Mouse (Mus musculus): ENCODE measurements at regions not wholly inside any gene's neighbourhood (a gene's known extent, or its start where the extent isn't known, plus 50 kb on each side); places are given as distances from the start of the nearest gene placed in this dataset.

- no peak overlapping the region for H3K27ac ChIP-seq
- H3K9ac ChIP-seq (replicated peaks): no peak overlapping the region
- no peaks in the 10 kb centered on the region for H3K36me3 ChIP-seq (replicated peaks; ENCODE audit: control insufficient read depth, insufficient read depth, low read depth)
- WGBS (ENCODE audit: insufficient replicate concordance): 57% methylated on average over 5 of the region's 5 CpGs
- no peak overlapping the region for H3K4me2 ChIP-seq (ENCODE audit: low read depth)
- ATAC-seq (ENCODE audit: insufficient read depth): no peak
- TF ChIP-seq EP300 (IDR thresholded peaks at IDR 0.05; ENCODE audit: low read depth): no peak
- TF ChIP-seq CTCF (IDR thresholded peaks at IDR 0.05; ENCODE audit: low read depth): no peak
- no peak overlapping the region for H3K4me3 ChIP-seq (ENCODE audit: insufficient read depth in 1 of 2, low read depth in 2 of 2, low read length in 2 of 2)
- no peak for DNase-seq (ENCODE audit: low read depth in 3 of 3, low spot score in 3 of 3)
- no peaks in the 10 kb centered on the region for H3K4me1 ChIP-seq (replicated peaks; ENCODE audit: control insufficient read depth in 2 of 2, insufficient read depth in 2 of 2, low read length in 1 of 2)
- no peaks in the 10 kb centered on the region for H3K27me3 ChIP-seq (ENCODE audit: control insufficient read depth, insufficient read depth, low read length)
- H3K9me3 ChIP-seq (ENCODE audit: control insufficient read depth, low read length): no peaks in the 10 kb centered on the region
Observed at GRCm38 (mm10) chr3:57919390-57920089, 71.7 kb upstream of the Pfn2 start.

DNA sequence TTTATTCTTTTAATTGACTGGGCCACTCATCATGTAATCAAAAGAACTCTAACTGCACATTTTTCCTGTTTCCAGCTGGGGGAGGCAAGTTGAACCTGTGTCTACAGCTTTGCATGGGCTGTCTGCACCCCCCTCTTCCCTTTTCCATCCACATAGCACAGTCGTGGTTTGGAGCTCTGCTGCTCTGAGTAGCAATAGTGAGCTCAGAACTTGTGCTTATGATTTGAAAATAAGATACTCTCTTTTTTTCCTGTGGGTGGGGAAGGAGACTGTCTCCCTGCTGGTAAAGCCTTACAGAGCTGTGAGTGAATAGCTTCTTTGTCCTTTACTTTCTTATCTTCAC lies 72.2 kb upstream of the Pfn2 start:
- Histone ChIP-seq H3K4me3 (ENCODE audit: insufficient read depth in 1 of 2, low read depth in 2 of 2, low read length in 2 of 2) (no peak overlapping the region), H3K36me3 (replicated peaks; ENCODE audit: control insufficient read depth, insufficient read depth, low read depth) (no peaks in the 10 kb centered on the region), H3K27ac (no peak overlapping the region), H3K27me3 (ENCODE audit: control insufficient read depth, insufficient read depth, low read length) (no peaks in the 10 kb centered on the region), H3K9ac (replicated peaks) (no peak overlapping the region), H3K4me2 (ENCODE audit: low read depth) (no peak overlapping the region), H3K9me3 (ENCODE audit: control insufficient read depth, low read length) (no peaks in the 10 kb centered on the region), H3K4me1 (replicated peaks; ENCODE audit: control insufficient read depth in 2 of 2, insufficient read depth in 2 of 2, low read length in 1 of 2) (no peaks in the 10 kb centered on the region)
- WGBS (ENCODE audit: insufficient replicate concordance): 5% methylated on average over 1 of the region's 1 CpGs
- ATAC-seq (ENCODE audit: insufficient read depth) (no peak), DNase-seq (ENCODE audit: low read depth in 3 of 3, low spot score in 3 of 3) (no peak)
- no peak for TF ChIP-seq CTCF (IDR thresholded peaks at IDR 0.05; ENCODE audit: low read depth)
- TF ChIP-seq EP300 (IDR thresholded peaks at IDR 0.05; ENCODE audit: low read depth): no peak

GRCm38 (mm10) chr3:57921071-57921882 lies 73.4 kb upstream of the Pfn2 start:
- H3K27me3 ChIP-seq (ENCODE audit: control insufficient read depth, insufficient read depth, low read length): no peaks in the 10 kb centered on the region
- ATAC-seq (ENCODE audit: insufficient read depth): no peak
- H3K9me3 ChIP-seq (ENCODE audit: control insufficient read depth, low read length): no peaks in the 10 kb centered on the region
- H3K4me1 ChIP-seq (replicated peaks; ENCODE audit: control insufficient read depth in 2 of 2, insufficient read depth in 2 of 2, low read length in 1 of 2): no peaks in the 10 kb centered on the region
- no peak overlapping the region for H3K9ac ChIP-seq (replicated peaks)
- WGBS (ENCODE audit: insufficient replicate concordance): 60% methylated on average over 2 of the region's 2 CpGs
- TF ChIP-seq EP300 (IDR thresholded peaks at IDR 0.05; ENCODE audit: low read depth) (no peak), CTCF (IDR thresholded peaks at IDR 0.05; ENCODE audit: low read depth) (no peak)
- no peak for DNase-seq (ENCODE audit: low read depth in 3 of 3, low spot score in 3 of 3)
- H3K27ac ChIP-seq: no peak overlapping the region
- H3K36me3 ChIP-seq (replicated peaks; ENCODE audit: control insufficient read depth, insufficient read depth, low read depth): no peaks in the 10 kb centered on the region
- H3K4me2 ChIP-seq (ENCODE audit: low read depth): no peak overlapping the region
- no peak overlapping the region for H3K4me3 ChIP-seq (ENCODE audit: insufficient read depth in 1 of 2, low read depth in 2 of 2, low read length in 2 of 2)

- no peaks in the 10 kb centered on the region for H3K27me3 ChIP-seq (ENCODE audit: control insufficient read depth, insufficient read depth, low read length)
- H3K36me3 ChIP-seq (replicated peaks; ENCODE audit: control insufficient read depth, insufficient read depth, low read depth): no peaks in the 10 kb centered on the region
- 42% methylated on average over 3 of the region's 3 CpGs for WGBS (ENCODE audit: insufficient replicate concordance)
- H3K27ac ChIP-seq: no peak overlapping the region
- ATAC-seq (ENCODE audit: insufficient read depth) (no peak), DNase-seq (ENCODE audit: low read depth in 3 of 3, low spot score in 3 of 3) (no peak)
- H3K4me2 ChIP-seq (ENCODE audit: low read depth): no peak overlapping the region
- no peaks in the 10 kb centered on the region for H3K9me3 ChIP-seq (ENCODE audit: control insufficient read depth, low read length)
- no peak for TF ChIP-seq CTCF (IDR thresholded peaks at IDR 0.05; ENCODE audit: low read depth)
- TF ChIP-seq EP300 (IDR thresholded peaks at IDR 0.05; ENCODE audit: low read depth): no peak
- H3K4me3 ChIP-seq (ENCODE audit: insufficient read depth in 1 of 2, low read depth in 2 of 2, low read length in 2 of 2): no peak overlapping the region
- H3K4me1 ChIP-seq (replicated peaks; ENCODE audit: control insufficient read depth in 2 of 2, insufficient read depth in 2 of 2, low read length in 1 of 2): no peaks in the 10 kb centered on the region
- no peak overlapping the region for H3K9ac ChIP-seq (replicated peaks)
Observed at GRCm38 (mm10) chr3:57923061-57923460, 75.2 kb upstream of the Pfn2 start.

Measured in liver, embryonic 14.5 days (tissue).